Mouse (Mus musculus) heart, adult 18-20 months (tissue): Measurements from ENCODE around the gene Aspscr1. TPM values are rescaled to one million over a fixed set of nuclear protein-coding genes. Genes with fewer than 3 reads are reported as not detected.
"Not testable (repeated sequence)": the region's sequence is repeated elsewhere in the genome, so short reads cannot be mapped to it uniquely, and the experiment has no call there.

Experiments
- DNase-seq, 2 experiments: peaks; one replicate each; pipeline ENCODE4 v3.0.0; 2021 to 2022; ENCODE audit warnings: mixed read lengths in 1 of 2
- total RNA-seq, 2 experiments: library from RNA; stranded (reverse); gene quantifications; 2 replicates each; pipeline ENCODE4 v1.2.3; 2021

The Aspscr1 gene
- total RNA-seq, 2 experiments from 2014 or later = 28.5 to 31.3 TPM

DNA sequence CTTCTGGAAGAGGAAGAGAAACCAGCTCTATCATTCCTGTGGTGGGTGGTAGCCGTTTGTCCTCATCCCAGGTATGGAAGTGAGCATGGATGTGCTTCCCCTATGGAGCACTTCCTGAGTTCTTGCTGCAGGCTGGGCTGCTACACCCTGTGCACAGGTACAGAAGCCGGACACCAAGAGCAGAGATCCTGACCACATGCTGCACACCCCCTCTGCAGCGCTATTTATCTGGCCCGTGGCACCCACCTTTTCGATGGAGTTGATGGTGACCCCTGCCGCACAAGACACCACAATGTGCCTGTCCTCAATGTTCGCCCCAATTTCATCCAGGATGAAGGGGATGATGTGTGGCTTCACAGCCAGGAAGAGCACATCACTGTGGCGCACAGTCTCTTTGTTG lies 30.9 kb upstream of the Aspscr1 start:
- no peak for DNase-seq

DNA sequence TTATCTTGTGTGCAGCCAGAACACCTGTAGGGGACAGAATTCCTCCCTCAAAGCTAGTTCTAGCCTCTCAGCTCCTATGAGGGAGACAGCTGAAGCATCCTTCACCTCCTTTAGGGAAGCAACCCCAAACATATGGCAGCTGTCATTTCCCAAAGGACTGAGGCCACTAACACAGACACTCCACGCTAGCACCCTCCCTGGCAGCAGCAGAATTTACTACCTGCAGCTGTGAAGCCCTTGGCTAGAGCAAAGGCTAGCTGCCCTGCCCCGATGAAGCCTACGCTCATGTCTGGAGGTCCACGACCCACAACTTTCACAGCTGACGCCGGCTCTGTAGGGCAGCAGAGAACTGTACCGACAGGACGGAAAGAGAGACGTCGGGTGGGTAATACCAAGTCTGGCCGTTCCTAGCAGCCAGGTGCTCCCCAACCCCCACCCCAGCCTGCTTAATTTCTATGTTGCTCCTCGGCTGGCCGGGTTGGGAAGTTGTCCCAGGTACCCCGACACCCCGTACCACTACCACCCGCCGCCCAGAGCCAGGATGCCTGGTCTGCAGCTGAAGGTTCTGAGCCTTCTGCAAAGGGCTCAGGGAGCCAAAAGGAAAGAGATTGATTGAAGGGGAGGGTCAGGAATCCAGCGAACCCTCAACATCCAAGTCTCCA lies 29.7 kb upstream of the Aspscr1 start:
- DNase-seq = no peak

DNA sequence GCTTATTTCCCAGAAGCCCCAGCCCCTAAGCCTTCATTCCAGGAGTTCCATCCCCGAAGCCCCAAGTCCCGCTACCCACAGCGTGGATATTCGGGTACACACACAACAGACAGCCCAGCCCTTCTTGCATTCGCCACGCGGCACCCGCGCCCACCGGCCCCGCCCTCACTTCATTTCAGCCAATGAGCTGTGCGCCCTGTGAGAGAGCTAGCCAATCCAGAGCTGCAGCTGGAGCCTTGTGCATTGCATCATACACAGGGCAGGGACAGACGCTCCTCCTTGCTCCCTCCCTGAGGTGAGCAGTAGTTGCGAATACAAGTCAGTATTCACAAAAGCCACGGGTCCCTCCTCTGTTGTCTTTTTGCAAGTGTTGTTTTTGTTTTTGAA lies 29.2 kb upstream of the Aspscr1 start, which contains the start of gene Pycr1:
TSS of gene Pycr1 (minus strand) at position 169 of the 387 bp plus-strand sequence.
- peak; percentile 96 to 97 for DNase-seq

DNA sequence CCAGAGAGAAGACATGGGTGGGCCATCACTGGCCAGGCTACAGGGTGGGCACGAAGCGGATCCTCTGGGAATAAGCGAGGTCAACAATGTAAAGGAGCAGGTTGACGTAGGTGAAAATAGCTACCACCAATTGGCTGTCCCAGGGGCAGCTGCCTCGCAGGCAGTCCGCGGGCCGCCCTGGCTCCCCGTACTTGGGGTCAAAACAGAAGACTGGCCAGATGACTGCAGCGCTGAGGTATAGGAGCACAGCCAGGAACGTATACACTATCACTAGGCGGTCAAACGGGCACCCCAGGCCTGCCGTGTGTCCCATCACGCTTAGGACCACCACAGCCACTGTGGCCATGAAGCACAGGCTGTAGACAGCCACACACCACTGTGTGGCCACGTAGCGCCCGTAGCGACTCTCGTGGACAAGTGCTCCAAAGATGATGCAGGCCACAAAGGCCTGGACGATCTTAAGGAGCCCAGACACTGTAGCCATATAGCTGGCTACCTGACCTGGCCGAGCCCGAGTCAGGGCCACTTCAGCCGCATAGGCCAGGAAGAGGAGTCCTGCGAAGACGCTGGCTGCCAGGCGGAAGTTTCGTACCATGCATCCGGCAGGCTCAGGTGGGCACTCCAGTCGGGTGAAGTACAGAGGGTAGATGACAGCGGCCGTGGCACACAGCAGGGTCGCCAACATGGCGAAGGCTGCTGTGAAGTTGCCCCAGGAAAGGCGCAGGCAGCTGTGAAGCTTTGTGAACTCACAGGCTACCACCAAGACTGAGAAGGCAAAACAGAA lies 25.5 kb upstream of the Aspscr1 start:
- no peak for DNase-seq

DNA sequence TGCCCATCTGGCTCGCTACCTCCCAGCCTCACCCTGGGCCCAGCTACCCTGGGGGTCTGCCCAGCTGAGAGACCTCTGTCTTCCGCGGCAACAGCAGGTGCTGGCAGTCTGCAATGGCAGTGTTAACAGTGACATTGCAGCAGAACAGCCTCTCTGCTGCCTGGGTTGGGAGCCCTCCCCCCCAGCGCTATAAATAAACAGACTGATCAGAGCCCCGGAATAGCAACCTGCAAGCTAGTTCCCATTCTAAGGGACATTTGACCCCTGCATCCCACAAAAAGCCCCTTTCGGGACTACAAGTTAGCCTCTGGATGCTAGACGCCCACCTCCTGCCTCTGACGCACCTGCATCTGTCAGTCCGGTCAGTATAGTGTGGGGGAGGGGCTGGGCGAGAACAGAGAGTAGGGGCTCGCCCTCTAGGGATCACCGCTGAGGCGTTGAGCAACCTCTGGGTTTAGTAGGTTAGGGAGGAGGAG lies 24.7 kb upstream of the Aspscr1 start, which contains the start of gene Myadml2:
TSS of gene Myadml2 (minus strand) at position 158 of the 476 bp plus-strand sequence.
- DNase-seq = peak; percentile 72

DNA sequence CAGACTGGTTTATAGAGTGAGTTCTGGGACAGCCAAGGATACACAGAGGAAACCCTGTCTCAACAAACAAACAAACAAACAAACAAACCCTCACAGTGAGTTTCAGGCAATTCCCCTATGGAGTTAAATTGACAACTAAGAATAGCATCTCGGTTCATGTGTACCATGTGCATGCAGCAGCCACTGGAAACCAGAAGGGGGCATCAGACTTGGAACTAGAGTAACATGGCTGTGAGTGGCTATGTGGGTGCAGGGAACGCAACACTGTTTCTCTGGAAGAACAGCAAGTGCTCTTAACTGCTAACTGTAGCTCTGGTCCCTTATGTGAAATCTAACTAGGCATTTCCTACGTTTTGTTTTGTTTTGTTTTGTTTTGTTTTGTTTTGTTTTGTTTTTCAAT lies 20.9 kb upstream of the Aspscr1 start:
- no peak for DNase-seq

DNA sequence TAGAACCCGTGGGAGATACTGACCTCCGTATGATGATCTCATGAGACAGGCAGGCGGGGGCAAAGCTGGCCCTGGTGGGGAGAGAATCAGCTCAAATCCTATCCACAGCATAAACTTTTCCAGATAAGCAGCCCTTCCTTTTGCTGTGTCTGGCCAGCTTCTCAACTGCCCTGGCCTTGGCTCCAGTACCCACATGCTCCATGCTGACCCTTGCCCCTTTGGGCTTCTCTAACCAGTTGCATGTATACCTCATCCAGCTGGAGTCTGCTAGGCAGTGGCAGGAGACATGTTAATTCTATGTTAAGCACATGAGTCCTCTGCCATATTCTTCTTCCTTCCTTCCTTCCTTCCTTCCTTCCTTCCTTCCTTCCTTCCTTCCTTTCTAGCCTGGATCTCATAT lies 18.0 kb upstream of the Aspscr1 start:
- no peak for DNase-seq

DNA sequence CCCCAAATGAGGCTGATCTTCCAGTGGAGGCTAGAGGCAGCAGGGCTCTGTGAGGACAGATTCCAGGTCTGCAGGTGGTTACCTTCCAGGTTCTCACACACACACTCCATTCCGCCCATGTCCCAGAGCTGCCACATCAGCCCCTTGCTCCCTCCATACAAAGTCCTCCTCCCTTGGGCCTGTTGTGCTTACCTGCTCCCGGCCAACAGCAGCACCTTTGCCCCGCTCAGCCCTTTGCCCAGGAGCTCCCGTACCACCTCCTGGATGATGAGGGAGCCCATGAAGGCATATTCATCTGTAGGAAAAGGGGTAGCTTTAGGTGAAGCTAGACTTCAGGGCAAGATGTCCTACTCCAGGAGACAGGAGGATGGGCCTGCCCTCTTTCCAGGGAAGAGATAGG lies 15.5 kb upstream of the Aspscr1 start:
- no peak for DNase-seq

DNA sequence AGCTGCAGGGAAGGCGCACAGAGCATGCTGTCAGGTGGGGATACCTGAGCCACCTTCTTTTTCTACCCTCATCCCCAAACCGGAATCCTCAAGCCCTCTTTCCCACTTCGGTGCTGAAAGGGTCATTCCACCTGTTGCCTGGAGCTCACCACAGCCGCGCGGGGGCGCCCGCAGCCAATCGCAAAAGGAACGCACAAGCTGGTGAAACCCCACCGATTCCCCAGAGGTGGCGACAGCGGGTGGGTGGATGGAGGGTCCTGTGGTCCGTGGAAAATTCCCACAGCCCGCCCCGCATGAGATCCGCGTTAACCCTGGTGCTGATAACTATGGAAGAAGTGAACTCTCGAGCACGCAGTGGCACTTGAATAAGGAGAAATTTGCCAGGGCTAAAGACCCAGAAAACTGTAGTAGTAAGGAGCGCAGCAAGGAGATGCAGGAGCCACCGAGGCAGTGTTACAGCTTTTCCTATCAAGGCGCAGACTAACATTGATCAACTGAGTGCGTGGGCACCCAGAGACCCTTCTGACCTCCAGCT lies 13.8 kb upstream of the Aspscr1 start:
- peak; percentile 77 to 90 for DNase-seq

DNA sequence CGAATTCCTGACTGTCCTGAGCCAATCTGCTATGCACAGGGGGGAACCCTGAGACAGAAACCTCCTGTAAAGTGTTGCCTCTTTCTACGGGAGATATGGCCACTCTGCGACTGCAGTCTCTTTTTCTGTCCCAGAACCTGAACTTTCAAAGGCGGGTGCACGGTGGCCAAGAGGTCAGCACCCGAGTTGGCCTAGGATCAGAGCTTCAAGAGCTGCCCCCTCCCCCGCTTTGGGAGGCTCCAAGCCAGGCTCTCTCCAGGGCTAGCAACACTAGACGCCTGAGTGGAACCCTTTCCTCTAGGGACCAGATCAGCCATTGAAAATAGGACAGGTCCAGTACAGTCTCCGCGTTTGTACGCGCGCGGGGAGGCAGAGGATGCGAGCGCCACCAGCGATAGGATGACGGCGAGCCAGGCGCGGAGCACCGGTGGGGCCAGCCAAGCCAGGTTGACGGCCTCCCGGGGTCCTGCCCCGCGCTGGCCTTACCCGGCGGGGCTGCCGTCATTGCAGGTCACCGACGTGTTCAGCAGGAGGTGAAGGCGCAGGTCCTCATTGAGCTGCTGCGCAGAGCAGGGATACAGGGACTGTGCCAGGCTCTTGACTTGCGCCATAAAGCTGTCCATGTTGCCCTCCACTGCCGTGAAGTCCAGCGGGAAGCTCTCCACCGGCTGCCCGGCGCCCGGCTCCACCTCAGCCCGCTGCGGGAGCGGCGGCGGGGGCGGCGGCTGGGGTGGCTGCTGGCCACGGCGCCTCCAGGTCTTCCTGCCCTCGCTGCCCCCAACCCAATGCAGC lies 13.1 kb upstream of the Aspscr1 start:
- no peak for DNase-seq

DNA sequence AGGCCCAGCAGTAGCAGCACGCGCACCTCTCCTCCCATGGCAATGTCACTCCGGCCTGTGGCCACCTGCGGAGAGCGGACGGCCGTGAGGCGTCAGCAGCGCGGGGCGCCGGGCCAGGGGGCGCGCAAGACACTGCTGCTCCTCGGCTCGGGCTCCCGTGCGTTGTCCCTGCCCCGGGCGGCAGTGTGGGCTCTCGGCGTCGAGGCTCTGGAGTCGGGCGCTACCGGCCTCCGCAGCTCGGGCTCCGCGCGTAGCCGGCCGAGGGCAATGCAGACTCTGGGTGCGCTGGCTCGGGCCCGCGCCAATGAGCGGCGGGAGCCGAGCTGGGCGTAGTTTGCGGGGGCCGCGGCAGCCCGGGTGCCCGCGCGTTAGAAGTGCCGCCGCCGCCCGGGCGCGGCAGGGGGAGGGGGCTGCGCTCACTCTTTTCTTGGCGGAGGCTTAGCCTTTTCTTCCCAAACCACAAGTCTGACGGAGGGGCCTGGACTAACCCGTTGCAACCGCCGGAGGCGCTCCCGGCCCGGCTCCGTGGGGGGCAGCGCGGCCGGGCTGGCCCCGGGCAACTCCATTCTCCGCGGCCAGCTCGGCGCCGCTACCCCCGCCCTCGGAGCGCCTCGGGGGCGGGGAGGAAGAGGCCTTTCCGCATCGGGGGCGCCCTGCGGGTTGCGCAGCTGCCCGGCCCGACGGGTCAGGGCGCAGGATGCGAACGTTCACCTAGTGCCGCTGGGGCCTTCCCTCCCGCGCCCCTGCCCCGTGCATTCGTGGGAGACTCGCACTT lies 12.3 kb upstream of the Aspscr1 start:
- DNase-seq = peak in 1 of 2 experiments; percentile 27

DNA sequence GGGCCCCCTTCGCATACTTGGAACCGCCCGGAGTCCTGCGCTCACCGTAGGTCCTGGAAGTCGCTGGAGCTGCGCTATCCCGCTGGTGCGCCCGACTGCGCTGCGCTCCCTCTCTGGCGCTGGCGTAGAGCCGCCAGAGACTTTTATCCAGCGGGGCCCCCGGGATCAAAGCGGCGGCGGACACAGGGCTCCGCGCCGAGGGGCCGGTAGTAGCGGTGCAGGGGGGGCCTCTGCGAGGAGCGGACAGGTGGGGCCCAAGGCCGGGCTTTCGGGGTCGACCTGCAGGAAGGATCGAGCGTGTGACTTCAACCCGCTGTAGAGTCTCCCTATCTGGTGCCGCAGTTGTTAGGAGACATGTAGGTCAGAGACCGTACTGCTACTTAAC lies 11.7 kb upstream of the Aspscr1 start, which contains the start of gene Notum:
TSS of gene Notum (minus strand) at position 100 of the 385 bp plus-strand sequence.
- no peak for DNase-seq

DNA sequence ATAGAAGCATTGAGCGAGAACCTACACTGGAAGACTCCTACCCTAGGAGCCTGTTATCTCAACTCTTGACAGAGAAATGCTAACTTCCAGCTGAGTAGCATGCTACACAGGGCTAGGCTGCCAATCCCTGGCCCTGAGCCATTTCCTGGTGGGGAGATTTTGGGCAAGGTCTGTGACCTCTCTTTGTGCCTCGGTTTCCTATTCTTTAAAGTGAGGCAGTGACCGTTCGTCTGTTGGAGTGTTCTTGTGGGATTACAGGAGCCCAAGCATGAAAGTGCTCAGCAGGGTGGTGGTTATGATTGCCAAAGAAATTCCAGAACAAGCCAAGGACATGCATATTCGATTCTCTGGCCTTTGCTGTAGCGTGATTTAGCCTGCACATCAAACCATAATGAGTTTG lies 10.0 kb upstream of the Aspscr1 start:
- no peak for DNase-seq

DNA sequence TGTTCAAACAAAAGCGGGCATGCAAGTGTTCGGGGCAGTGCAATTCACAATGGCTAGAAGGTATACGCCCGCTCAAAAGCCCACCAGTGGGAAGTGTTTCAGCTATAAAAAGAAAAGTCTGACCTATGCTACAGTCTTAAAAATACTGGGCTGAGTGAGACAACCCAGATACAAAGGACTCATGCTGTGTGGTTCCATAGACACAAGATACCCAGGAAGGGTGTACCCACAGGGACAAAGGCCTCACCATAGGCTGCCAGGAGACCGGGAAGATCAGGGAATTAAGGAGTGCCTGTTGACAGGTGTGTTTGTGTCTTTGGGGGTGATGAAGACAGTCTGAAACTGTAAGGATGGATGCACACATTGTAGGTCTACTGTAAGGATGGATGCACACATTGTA lies 9.1 kb upstream of the Aspscr1 start:
- no peak for DNase-seq

DNA sequence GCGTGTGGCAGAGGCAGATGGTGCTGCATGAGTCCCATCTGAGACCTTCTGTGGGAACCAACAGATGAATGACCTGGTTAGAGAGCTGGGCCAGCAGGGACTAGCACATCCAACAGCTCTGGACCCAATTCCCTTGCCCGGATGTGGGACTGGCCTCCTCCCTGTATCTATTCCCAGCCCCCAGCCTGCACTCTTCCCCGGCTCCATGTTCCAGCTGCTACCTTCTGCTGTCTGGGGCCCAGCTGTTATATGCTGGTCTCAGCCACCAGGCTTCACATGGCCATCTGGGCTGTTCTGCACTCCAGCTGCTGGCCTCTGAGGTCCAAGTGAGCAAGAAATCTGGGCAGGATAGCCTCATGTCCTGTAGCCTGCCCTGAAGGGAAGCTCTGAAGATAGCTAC lies 7.4 kb upstream of the Aspscr1 start:
- DNase-seq = peak; percentile 79 to 87

DNA sequence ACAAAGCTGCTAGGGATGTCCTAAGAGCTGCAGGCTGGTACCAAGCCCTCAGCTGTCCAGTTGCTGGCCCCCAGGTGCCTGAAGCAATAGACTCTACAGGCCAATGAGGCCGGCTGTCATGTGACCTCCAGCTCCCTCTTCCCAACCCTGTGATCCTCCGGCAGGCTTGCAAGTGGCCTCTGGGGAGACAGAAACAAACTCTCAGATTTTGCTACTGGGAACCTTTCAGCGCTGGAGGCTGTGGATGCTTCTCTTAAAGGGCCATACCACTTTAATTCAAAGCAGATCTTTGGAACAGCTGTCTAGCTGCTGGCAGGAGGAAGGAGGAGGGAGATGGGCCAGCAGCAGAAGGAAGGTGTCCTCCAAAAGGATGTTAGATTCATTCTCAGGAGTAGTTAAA lies 6.2 kb upstream of the Aspscr1 start:
- peak in 1 of 2 experiments; percentile 63 for DNase-seq

DNA sequence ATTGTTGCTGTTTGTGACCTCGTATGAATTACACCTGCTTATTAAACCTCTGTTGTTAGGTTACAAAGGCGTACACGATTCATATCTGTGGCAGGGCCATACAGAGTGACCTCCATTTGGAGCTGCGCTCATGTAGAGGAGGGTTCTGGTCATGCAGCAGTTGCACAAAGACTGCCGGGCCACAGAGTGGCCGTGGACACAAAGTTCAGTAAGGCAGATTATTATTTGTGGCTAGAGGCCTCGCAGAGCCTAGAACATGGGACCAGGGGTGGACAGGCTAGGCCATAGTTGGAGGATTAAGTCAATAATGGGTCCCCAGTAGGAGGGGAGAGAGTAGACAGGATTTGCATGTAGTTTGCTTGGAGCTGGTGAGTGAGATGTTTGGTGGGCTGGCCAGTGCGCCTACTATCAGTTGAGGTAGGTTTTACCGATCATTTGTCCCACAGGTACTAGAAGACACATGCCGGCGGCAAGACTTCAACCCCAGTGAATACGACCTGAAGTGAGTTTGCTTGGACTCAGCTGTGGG lies 885 bp downstream of the Aspscr1 start:
- DNase-seq = no peak

DNA sequence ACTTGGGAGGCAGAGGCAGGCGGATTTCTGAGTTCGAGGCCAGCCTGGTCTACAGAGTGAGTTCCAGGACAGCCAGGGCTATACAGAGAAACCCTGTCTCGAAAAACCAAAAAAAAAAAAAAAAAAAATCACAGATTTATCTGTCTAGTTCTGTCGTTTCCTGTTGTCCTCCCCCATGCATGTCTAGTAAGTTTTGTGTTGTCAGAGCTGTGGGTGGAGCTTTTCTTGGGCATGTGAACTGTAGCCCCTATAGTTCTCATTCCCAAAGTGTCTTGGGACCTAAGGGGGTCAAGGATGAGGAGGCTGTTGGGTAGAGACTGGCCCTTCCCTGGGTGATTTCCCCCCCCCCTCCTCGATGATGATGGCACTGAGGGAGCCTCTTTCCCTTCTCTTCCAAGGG lies 3.1 kb downstream of the Aspscr1 start:
- not testable (repeated sequence) for DNase-seq

DNA sequence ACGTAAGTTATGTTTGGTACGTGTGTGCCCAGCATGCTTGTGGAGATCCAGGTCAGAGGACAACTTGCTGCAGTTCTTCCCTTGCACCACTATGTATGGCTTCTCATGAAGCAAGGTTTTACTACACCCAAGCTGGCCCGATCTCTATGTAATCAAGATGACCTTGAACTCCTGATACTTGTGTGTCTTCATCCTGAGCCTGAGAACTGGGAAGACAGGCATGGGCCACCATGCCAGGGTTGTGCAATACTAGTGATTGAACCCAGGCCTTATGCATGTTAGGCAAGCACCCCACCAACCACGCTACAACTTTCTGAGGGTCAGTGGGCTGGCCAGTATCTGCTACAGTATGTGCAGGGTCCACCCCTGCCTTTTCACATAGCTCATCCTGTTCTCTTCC lies 4.2 kb downstream of the Aspscr1 start:
- no peak for DNase-seq

DNA sequence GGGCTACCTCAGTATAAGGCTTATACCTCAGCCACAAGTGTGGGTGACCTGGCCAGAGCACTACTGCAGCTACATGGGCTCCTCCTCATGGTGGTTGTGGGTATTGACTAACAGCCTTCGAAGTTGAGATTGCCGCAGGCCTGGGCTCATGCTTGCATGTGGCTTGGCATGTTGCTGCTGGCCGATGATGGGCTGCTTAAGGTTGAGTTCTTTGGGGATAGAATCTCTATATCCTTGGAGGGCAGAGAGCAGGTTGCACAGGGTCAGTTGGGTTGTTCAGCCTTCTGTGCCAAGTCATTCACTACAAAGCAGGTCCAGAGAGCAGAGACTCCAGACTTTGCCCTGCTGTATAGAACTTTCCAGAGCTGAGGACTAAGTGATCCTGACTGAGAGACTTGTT lies 7.1 kb downstream of the Aspscr1 start:
- no peak for DNase-seq

DNA sequence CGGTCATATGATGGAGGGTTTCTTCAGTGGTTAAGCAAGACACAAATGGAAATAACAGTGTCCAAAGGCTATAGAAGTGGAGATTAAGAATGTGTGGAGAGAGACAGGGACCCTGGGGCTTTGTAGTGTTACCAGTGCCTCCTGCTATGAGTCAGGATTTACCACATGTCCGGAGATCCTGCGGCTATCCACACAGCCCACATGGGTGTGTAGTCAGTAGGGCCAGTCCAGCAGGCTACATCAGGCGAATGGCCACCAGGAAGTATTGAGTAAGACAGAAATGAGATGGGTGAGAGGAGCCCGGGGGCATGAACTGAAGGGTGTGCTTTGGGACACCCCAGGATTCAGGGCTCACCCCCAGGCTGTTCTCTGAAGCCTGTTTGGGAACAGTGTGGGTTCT lies 9.9 kb downstream of the Aspscr1 start:
- DNase-seq = no peak
